Mouse (Mus musculus) Patski (cell line): ENCODE results near the gene Sun2. TPM values are rescaled to one million over a fixed set of nuclear protein-coding genes. Genes with fewer than 3 reads are reported as not detected.

Experiments used
- ATAC-seq: fragments of 100-300 bp; one replicate; pipeline ENCODE4 v1.8.0; 2021
- CTCF ChIA-PET: fragments of 350-600 bp; sonication (Branson Sonifier 250); formaldehyde crosslinking; loops from one replicate; lab custom pipeline; 2022; ENCODE audit warnings: inconsistent platforms; lab: Charles Lee
- POLR2A ChIA-PET: fragments of 350-600 bp; sonication (Branson Sonifier 250); formaldehyde crosslinking; loops from one replicate; lab custom pipeline; 2022; ENCODE audit warnings: antibody characterized with exemption, inconsistent platforms; lab: Charles Lee
- DNase-seq: peaks from one replicate; pipeline ENCODE4 v3.0.0-alpha.2; 2011; ENCODE audit warnings: low read depth, low spot score
- H3K27me3 ChIP-seq: fragments of 371-371 bp; one replicate; pipeline ENCODE4 v1.5.1; 2021
- CTCF ChIP-seq: fragments of 100-300 bp; IDR thresholded peaks from one replicate; pipeline ENCODE4 v1.5.1; 2021
- in situ Hi-C: fragments of 300-500 bp; cut with MboI; formaldehyde crosslinking; loops from 3 replicates; pipeline ENCODE4 v1.11.1; 2018; ENCODE audit warnings: low pct_unique_long_range_greater_than_20kb, mixed read lengths
- polyA plus RNA-seq: library from polyadenylated mRNA; unstranded; gene quantifications from one replicate; pipeline ENCODE4 v1.2.3, GENCODE M21; 2021

Sun2 gene
- polyA plus RNA-seq, 1 experiment from 2014 or later: 69.6 TPM

DNA sequence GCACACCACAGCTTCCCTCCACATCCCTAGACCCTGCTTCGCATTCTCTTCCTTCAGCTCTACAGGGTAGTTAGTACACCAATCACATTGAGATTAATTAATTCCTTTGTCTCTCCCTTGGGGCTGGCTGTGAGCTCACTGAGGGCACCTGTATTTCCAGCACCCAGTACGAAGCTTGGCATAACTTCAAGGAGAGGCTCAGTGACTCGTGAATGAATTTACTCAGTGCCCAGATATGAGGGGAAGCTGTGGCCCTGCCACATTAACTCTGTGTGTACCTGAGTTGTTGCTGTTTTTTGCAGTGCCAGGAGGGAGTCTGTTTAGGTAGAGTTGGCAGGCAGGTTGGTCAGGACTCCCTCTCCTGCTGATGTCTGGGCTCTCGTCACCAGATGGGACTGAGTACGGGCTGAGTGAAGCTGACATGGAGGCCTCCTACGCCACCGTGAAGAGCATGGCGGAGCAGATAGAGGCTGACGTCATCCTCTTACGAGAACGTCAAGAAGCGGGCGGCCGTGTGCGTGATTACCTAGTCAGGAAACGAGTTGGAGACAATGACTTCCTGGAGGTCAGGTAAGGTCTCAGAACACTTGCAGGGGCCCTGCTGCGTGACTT lies 35.6 kb downstream of the Sun2 start:
- in situ Hi-C loops: no loop called here
- ChIA-PET POLR2A (interaction anchor here (1.4 kb wide), 2 partner anchors 9 to 13 kb away, joined by 3 read pairs; no protein-coding TSS in a partner anchor), CTCF (interaction anchor here (1.4 to 2.7 kb wide), 2 partner anchors 9 to 14 kb away, joined by 5 to 11 read pairs; no protein-coding TSS in a partner anchor)
- DNase-seq: no peak
- ATAC-seq: no peak
- no peaks in the 10 kb centered on the region for H3K27me3 ChIP-seq
- no peak for TF ChIP-seq CTCF

DNA sequence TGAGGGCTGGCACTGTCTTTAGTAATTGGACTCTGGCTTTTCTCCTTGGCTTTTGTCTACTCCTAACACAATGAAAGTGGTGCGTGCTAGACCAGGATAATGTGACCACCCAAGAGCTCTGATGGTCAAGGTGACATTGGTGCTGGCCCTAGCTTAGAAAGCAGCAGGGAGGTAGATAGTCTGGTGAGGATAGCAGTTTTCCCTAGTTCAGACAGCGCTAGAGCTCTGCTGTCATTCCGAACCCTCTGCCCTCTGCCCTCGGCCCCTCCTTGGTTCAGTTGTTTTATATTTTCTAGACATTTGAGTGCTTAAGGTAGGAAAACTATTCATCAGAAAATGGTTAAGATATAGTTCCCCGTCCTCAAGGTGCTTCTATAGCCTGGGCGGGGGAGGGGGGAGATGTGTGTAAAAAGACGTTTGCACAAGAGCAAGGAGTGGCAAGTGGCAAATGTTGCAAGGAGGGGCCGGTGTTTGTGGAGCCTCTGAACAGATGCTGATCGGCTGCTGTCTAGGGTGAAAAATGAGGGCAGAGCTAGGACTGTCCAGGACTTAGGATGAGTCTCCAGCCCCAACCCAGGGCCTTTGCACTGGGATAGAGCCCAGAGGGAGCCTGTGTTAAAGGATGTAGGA lies 44.7 kb downstream of the Sun2 start:
- ChIA-PET POLR2A (interaction anchor here (0.8 kb wide), 1 partner anchor 9 kb away, joined by 3 read pairs; no protein-coding TSS in a partner anchor), CTCF (interaction anchor here (0.8 to 1.6 kb wide), 3 partner anchors 9 to 19 kb away, joined by 3 to 7 read pairs (median 5); no protein-coding TSS in a partner anchor)
- ATAC-seq: no peak

DNA sequence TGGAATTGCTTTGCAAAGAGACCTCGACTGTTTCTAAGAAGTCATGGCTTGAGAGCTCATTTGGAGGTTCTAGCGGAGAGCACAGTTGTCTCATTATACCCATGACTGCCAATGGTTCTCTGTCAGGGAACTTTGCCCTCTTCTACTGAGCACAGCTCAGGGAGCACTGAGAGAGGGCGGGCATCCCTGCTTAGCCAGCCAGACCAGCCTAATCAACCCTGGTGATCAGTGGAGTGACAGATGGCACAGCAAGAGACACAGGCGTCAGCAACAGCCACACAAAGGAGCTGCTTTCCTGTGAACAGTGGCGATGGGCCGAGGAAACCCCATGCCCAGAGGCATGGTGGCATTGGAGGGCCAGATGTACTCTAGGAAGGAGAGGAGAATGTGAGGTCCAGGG lies 45.3 kb downstream of the Sun2 start:
- ATAC-seq (no peak), DNase-seq (no peak)
- H3K27me3 ChIP-seq: no peaks in the 10 kb centered on the region
- no peak for TF ChIP-seq CTCF
- in situ Hi-C loops: no loop called here
- ChIA-PET CTCF (interaction anchor here (1.1 to 1.6 kb wide), 2 partner anchors 12 to 20 kb away, joined by 3 to 7 read pairs; no protein-coding TSS in a partner anchor), POLR2A (interaction anchor here (0.8 kb wide), 1 partner anchor 10 kb away, joined by 3 read pairs; no protein-coding TSS in a partner anchor)

More for the DNA sequence above, 44.7 kb downstream of the Sun2 start:
- TF ChIP-seq CTCF: no peak
- no peak for DNase-seq
- in situ Hi-C loops: no loop called here
- H3K27me3 ChIP-seq: no peaks in the 10 kb centered on the region

GRCm38 (mm10) chr15:79696508-79696907 lies 45.8 kb downstream of the Sun2 start:
- DNase-seq (no peak), ATAC-seq (no peak)
- H3K27me3 ChIP-seq: no peaks in the 10 kb centered on the region
- TF ChIP-seq CTCF: no peak
- in situ Hi-C loops: no loop called here
- CTCF ChIA-PET: interaction anchor here (1.6 kb wide), 1 partner anchor 12 kb away, joined by 7 read pairs; no protein-coding TSS in a partner anchor
- POLR2A ChIA-PET: no interaction called here

- ChIA-PET POLR2A (no interaction called here), CTCF (no interaction called here)
- DNase-seq (no peak), ATAC-seq (no peak)
- no peak for TF ChIP-seq CTCF
- in situ Hi-C loops: no loop called here
- no peaks in the 10 kb centered on the region for H3K27me3 ChIP-seq
Observed at GRCm38 (mm10) chr15:79695516-79695915, 46.8 kb downstream of the Sun2 start.

DNA sequence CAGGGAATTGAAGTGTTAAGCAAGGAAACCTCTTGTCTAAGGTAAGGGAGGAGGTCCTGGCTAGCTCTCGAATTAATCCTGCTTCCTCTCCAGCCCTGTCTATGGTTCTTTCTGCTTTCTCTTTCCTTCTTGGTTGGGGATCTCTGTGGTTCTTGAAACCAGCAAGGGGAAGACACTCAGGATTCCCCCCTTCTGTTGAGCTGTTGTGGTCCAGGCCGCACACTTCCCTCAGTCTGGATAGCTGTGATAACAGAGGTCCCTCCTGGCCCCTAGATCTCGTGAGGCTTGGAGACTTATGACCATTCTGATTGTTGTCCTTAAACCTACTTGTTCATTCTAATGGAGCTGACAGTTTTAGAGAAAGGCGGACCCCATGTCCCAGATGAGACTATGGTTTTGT lies 47.8 kb downstream of the Sun2 start:
- no peak for ATAC-seq
- in situ Hi-C loops: no loop called here
- CTCF ChIA-PET: no interaction called here

GRCm38 (mm10) chr15:79693740-79694139 lies 48.6 kb downstream of the Sun2 start:
- TF ChIP-seq CTCF: no peak
- DNase-seq: no peak
- in situ Hi-C loops: no loop called here
- ChIA-PET POLR2A (interaction anchor here (1.0 to 1.4 kb wide), 2 partner anchors 13 to 23 kb away, joined by 3 to 5 read pairs; no protein-coding TSS in a partner anchor), CTCF (interaction anchor here (0.9 to 2.0 kb wide), 2 partner anchors 9 to 14 kb away, joined by 5 to 11 read pairs; no protein-coding TSS in a partner anchor)
- H3K27me3 ChIP-seq: no peaks in the 10 kb centered on the region
- ATAC-seq: no peak

More for the DNA sequence above, 47.8 kb downstream of the Sun2 start:
- DNase-seq: no peak
- POLR2A ChIA-PET: interaction anchor here (1.0 kb wide), 1 partner anchor 13 kb away, joined by 3 read pairs; no protein-coding TSS in a partner anchor
- H3K27me3 ChIP-seq: no peaks in the 10 kb centered on the region
- TF ChIP-seq CTCF: no peak

- no peak for DNase-seq
- no peak for ATAC-seq
- ChIA-PET POLR2A (interaction anchor here (1.1 to 1.4 kb wide), 3 partner anchors 16 to 25 kb away, joined by 3 to 5 read pairs (median 3); partner anchors contain the start of gene Tomm22), CTCF (interaction anchor here (2.0 kb wide), 1 partner anchor 15 kb away, joined by 11 read pairs; no protein-coding TSS in a partner anchor)
- in situ Hi-C loops: no loop called here
- no peaks in the 10 kb centered on the region for H3K27me3 ChIP-seq
- TF ChIP-seq CTCF: no peak
Observed at GRCm38 (mm10) chr15:79692334-79692733, 50.0 kb downstream of the Sun2 start.

DNA sequence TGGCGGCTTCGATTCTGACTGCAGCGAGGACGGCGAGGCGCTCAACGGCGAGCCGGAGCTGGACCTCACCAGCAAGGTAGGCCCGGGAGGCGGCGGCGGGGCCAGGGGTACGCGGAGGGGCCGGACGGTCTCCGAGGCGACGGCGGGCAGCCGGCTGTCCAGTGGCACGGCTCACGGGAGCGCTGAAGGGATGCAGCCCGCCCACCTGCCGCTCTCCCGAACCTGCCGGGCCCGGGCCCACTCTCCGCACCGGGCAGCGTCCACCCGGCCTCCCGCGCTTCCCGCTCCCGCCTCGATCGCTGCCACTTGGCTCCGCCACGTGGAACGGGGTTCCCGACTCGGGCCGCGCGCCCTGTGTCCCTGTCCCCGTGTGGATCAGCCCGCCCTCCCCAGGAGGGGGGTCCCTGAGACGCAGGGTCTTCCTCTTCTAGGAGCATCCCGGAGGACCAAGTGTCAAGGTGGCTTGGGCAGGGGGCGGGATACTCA lies 51.3 kb downstream of the Sun2 start:
- in situ Hi-C loops: no loop called here
- ATAC-seq: peak; percentile 10
- ChIA-PET POLR2A (no interaction called here), CTCF (no interaction called here)
- no peak for TF ChIP-seq CTCF
- H3K27me3 ChIP-seq: no peaks in the 10 kb centered on the region
- no peak for DNase-seq

GRCm38 (mm10) chr15:79690426-79691022 lies 51.8 kb downstream of the Sun2 start, which contains the start of gene Gtpbp1:
Gene Gtpbp1, plus strand, starts transcription at chr15:79690845.
- DNase-seq (peak; percentile 100), ATAC-seq (peak; percentile 89)
- H3K27me3 ChIP-seq: no peaks in the 10 kb centered on the region
- POLR2A ChIA-PET: no interaction called here
- in situ Hi-C loops: no loop called here
- TF ChIP-seq CTCF: no peak
- CTCF ChIA-PET: no interaction called here
